Mouse (Mus musculus) kidney, embryonic 14.5 days (tissue): Measurements from ENCODE around the gene Glud1. TPM values are rescaled to one million over a fixed set of nuclear protein-coding genes. Genes with fewer than 3 reads are reported as not detected.

Experiments used
- ATAC-seq: fragments of 200-750 bp; cut with Nextera tagmentation; 2 replicates; pipeline ENCODE4 v1.8.0; 2017; ENCODE audit warnings: moderate number of reproducible peaks, mild to moderate bottlenecking, moderate TSS enrichment, moderate library complexity; ENCODE audit not compliant: low FRiP score, low TSS enrichment
- H3K27ac ChIP-seq: fragments of 300-500 bp; sonication (generic); 2 replicates; pipeline ENCODE4 v1.5.1; 2014; ENCODE audit warnings: low read depth, mild to moderate bottlenecking, low read length, moderate library complexity, mixed read lengths
- H3K27me3 ChIP-seq: fragments of 300-500 bp; sonication (generic); 2 replicates; pipeline ENCODE4 v1.6.1; 2014; ENCODE audit warnings: mild to moderate bottlenecking, low read length; ENCODE audit not compliant: control insufficient read depth, insufficient read depth
- H3K36me3 ChIP-seq: fragments of 300-500 bp; sonication (generic); 2 replicates; pipeline ENCODE4 v1.6.1; 2014; ENCODE audit warnings: low read length, mixed read lengths; ENCODE audit not compliant: control insufficient read depth, insufficient read depth
- H3K4me1 ChIP-seq: fragments of 300-500 bp; sonication (generic); 2 replicates; pipeline ENCODE4 v1.6.1; 2014; ENCODE audit warnings: low read length, mixed read lengths; ENCODE audit not compliant: control insufficient read depth, insufficient read depth
- H3K4me2 ChIP-seq: fragments of 300-500 bp; sonication (generic); replicated peaks from 2 replicates; pipeline ENCODE4 v1.6.1; 2014; ENCODE audit warnings: low read depth, mild to moderate bottlenecking, low read length
- H3K4me3 ChIP-seq: fragments of 300-500 bp; sonication (generic); 2 replicates; pipeline ENCODE4 v1.5.1; 2014; ENCODE audit warnings: mild to moderate bottlenecking, low read length
- H3K9ac ChIP-seq: fragments of 300-500 bp; sonication (generic); 2 replicates; pipeline ENCODE4 v1.6.1; 2014; ENCODE audit warnings: low read depth, mild to moderate bottlenecking, low read length, moderate library complexity
- H3K9me3 ChIP-seq: fragments of 300-500 bp; sonication (generic); 2 replicates; pipeline ENCODE4 v1.6.1; 2016; ENCODE audit warnings: low read length; ENCODE audit not compliant: control insufficient read depth
- WGBS: fragments of 180-500 bp; shearing (Covaris S2); extraction: QIAGEN DNeasy Blood & Tissue Kit; methylation state at CpG from one replicate; pipeline ENCODE4 v1.1.7; 2014; 5-methylcytosine and 5-hydroxymethylcytosine counted together
- polyA plus RNA-seq: library from polyadenylated mRNA; unstranded; fragments of >200 nt; fragmentation: Nextera tagmentation; extraction: Ambion mirVana; gene quantifications from 2 replicates; pipeline ENCODE4 v1.2.1, GENCODE M21; 2014

Gene Glud1
- polyA plus RNA-seq, 1 experiment from 2014 or later, result 112 TPM

- no peak overlapping the region for H3K4me3 ChIP-seq
- WGBS, result 80% methylated on average over 3 of the region's 3 CpGs
- no peaks in the 10 kb centered on the region for H3K36me3 ChIP-seq
- no peak for ATAC-seq
- H3K9me3 ChIP-seq, result no peaks in the 10 kb centered on the region
- H3K27ac ChIP-seq, result no peak overlapping the region
- H3K27me3 ChIP-seq, result no peaks in the 10 kb centered on the region
- no peak overlapping the region for H3K4me2 ChIP-seq
- H3K4me1 ChIP-seq, result no peaks in the 10 kb centered on the region
- no peak overlapping the region for H3K9ac ChIP-seq
These were observed 21.1 kb upstream of the Glud1 start for GRCm38 (mm10) chr14:34289259-34290015.

GRCm38 (mm10) chr14:34290229-34290628 is 20.3 kb upstream of the Glud1 start:
- Histone ChIP-seq H3K4me1 (no peaks in the 10 kb centered on the region), H3K4me2 (no peak overlapping the region), H3K27ac (no peak overlapping the region), H3K9ac (no peak overlapping the region), H3K27me3 (no peaks in the 10 kb centered on the region), H3K4me3 (no peak overlapping the region), H3K9me3 (no peaks in the 10 kb centered on the region), H3K36me3 (no peaks in the 10 kb centered on the region)
- 75% methylated on average over 1 of the region's 1 CpGs for WGBS
- ATAC-seq, result no peak

DNA sequence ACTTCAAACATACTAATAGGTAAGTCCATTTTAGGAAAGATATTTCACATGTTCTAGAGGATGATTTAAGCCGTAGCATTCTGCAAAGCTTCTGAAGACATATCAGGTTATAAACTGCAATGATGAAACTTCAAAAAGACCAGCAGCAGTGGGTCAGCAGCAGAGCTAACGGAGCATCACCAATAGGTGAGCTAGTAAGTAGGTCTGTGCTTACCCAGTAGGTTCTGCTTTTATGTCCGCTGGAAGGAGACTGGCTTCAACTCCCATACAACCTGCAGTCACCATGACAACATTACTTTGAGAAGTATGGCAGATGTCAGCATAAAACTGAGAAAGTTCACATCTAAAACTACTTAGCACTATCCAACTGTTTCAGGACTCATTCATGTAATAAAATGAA is 16.9 kb upstream of the Glud1 start:
- 56% methylated on average over 3 of the region's 3 CpGs for WGBS
- Histone ChIP-seq H3K9me3 (no peaks in the 10 kb centered on the region), H3K36me3 (no peaks in the 10 kb centered on the region), H3K9ac (no peak overlapping the region), H3K4me3 (no peak overlapping the region), H3K27me3 (no peaks in the 10 kb centered on the region), H3K27ac (peak overlapping the region; percentile 0; the same call in 1 of the 2 replicates), H3K4me1 (peaks cover 4% of the 10 kb centered on the region; the same call in 1 of the 2 replicates), H3K4me2 (no peak overlapping the region)
- ATAC-seq, result peak; percentile 75; the same call in 1 of the 2 replicates

DNA sequence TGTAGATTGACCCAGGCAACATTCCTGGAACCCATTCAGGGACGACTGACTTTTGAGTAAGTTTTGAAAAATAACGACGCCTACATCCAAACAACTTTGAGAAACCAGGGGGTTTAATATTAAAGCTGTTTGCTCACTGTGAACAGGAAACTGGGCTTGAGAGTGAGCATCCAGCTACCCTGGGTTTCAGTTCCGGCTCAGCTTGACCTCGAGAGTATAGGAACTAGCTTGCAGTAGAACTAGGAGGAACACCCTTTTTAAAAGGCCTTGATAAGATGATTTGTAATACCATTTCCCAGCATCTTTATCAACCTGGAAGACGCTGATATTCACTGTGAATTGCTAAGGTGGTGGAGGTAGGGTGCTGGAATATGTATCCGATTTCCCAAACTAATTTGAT is 14.2 kb upstream of the Glud1 start:
- no peaks in the 10 kb centered on the region for H3K36me3 ChIP-seq
- ATAC-seq, result no peak
- no peaks in the 10 kb centered on the region for H3K27me3 ChIP-seq
- no peak overlapping the region for H3K9ac ChIP-seq
- H3K9me3 ChIP-seq, result no peaks in the 10 kb centered on the region
- H3K27ac ChIP-seq, result no peak overlapping the region
- WGBS, result 76% methylated on average over 7 of the region's 7 CpGs
- no peak overlapping the region for H3K4me2 ChIP-seq
- H3K4me1 ChIP-seq, result peaks cover 4% of the 10 kb centered on the region; the same call in 1 of the 2 replicates
- H3K4me3 ChIP-seq, result no peak overlapping the region

DNA sequence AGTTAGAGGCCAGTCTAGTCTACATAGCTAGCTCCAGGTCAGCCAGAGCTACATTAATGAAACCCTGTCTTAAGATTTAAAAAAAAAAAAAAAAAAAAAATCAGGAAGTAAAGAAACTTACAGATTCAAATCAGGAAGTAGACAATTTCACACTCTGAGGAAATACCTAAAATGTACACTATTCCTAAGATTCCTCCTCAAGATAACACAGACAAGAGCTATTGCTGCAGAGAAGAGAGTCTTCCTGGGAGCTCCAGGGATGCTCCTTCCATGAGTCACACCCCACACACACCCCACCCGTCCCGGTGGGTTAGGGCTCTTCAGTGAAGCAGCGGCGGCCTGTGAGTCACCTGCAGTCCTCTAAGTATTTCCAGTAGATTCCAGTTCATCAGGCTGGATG is 13.5 kb upstream of the Glud1 start:
- Histone ChIP-seq H3K27ac (no peak overlapping the region), H3K36me3 (no peaks in the 10 kb centered on the region), H3K9me3 (no peaks in the 10 kb centered on the region), H3K4me3 (no peak overlapping the region), H3K9ac (no peak overlapping the region), H3K27me3 (no peaks in the 10 kb centered on the region), H3K4me2 (no peak overlapping the region), H3K4me1 (peaks cover 4% of the 10 kb centered on the region; the same call in 1 of the 2 replicates)
- 38% methylated on average over 4 of the region's 4 CpGs for WGBS
- ATAC-seq, result no peak

GRCm38 (mm10) chr14:34297634-34298033 is 12.9 kb upstream of the Glud1 start:
- WGBS, result 23% methylated on average over 2 of the region's 2 CpGs
- ATAC-seq, result no peak
- H3K36me3 ChIP-seq, result no peaks in the 10 kb centered on the region

GRCm38 (mm10) chr14:34298871-34299700 is 11.4 kb upstream of the Glud1 start:
- Histone ChIP-seq H3K9me3 (no peaks in the 10 kb centered on the region), H3K4me2 (no peak overlapping the region), H3K4me3 (no peak overlapping the region), H3K27ac (no peak overlapping the region), H3K4me1 (peaks cover 4% of the 10 kb centered on the region; the same call in 1 of the 2 replicates), H3K36me3 (no peaks in the 10 kb centered on the region), H3K27me3 (no peaks in the 10 kb centered on the region), H3K9ac (no peak overlapping the region)
- WGBS, result 65% methylated on average over 11 of the region's 11 CpGs
- no peak for ATAC-seq

More at GRCm38 (mm10) chr14:34297634-34298033, 12.9 kb upstream of the Glud1 start:
- no peaks in the 10 kb centered on the region for H3K27me3 ChIP-seq
- H3K9ac ChIP-seq, result no peak overlapping the region
- H3K4me3 ChIP-seq, result no peak overlapping the region
- no peaks in the 10 kb centered on the region for H3K9me3 ChIP-seq
- H3K4me2 ChIP-seq, result no peak overlapping the region
- H3K27ac ChIP-seq, result no peak overlapping the region; the same call in 1 of the 2 replicates
- H3K4me1 ChIP-seq, result peaks cover 4% of the 10 kb centered on the region; the same call in 1 of the 2 replicates

- Histone ChIP-seq H3K9me3 (no peaks in the 10 kb centered on the region), H3K27ac (no peak overlapping the region), H3K4me1 (peaks cover 1% of the 10 kb centered on the region; the same call in 1 of the 2 replicates), H3K36me3 (no peaks in the 10 kb centered on the region), H3K4me2 (no peak overlapping the region), H3K4me3 (no peak overlapping the region), H3K27me3 (no peaks in the 10 kb centered on the region), H3K9ac (no peak overlapping the region)
- WGBS, result 66% methylated on average over 5 of the region's 5 CpGs
- ATAC-seq, result no peak
These were observed 7.8 kb upstream of the Glud1 start for GRCm38 (mm10) chr14:34302681-34303242.
